Comparison of ENCODE assay signal across 8 mouse cellular contexts in the genomic region with DNA sequence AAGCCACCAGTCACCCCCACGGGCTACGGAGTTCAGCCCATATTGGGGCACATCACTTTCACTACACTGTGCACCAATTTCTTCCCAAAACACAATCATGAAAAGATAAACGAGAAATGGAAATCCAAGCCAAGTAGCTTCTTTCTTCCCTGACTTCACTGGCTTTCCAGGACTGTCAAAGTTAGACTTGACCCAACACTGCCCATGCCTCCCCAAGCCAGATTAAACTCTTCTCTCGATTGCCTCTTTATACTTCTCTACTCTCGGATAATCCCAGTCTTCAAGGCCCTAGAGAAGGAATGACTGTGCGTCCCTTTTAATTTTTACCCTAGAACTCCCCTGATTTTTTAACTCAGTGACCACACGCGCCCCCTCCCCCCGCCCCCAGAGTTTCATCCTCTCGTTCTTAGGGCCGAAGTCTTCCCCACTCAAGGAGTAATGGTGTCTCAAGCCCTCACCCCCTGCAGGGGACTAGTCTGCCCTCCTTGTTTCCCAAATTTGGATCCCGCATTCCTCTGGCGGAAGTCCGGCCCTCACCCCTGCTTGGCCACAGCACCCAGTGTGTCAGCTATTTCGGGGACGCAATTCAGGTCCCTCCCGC. TPM values are rescaled to one million over a fixed set of nuclear protein-coding genes. Genes with fewer than 3 reads are reported as not detected.
A peak's percentile ranks its signal among the peaks of the same experiment; 100 is the strongest.
DNase-seq lines count a peak whose midpoint lies in the region; ATAC-seq and TF ChIP-seq lines count a peak whose summit lies in the region.

No protein-coding gene starts in this region.

- H3K4me1 ChIP-seq in heart, embryonic 13.5 days, result peaks cover 23% of the 10 kb centered on the region
- peaks cover 0 to 9% of the 10 kb centered on the region in 2 experiments; a peak in 2 of 4 replicates for H3K4me1 ChIP-seq in MEL (ENCODE audit: control insufficient read depth in 1 of 2, insufficient read depth in 2 of 2, low read length in 2 of 2)
- H3K4me1 ChIP-seq in heart, postnatal 0 days (ENCODE audit: control insufficient read depth, insufficient read depth), result peaks cover 10% of the 10 kb centered on the region
- peaks cover 13% of the 10 kb centered on the region for H3K4me1 ChIP-seq in midbrain, embryonic 11.5 days (ENCODE audit: control insufficient read depth, insufficient read depth, low read length)

- no peak for ATAC-seq in heart, embryonic 13.5 days (ENCODE audit: extremely low read depth, insufficient number of reproducible peaks, low FRiP score, low TSS enrichment)
- ATAC-seq in heart, postnatal 0 days (ENCODE audit: insufficient read depth, low read depth), result no peak
- ATAC-seq in midbrain, embryonic 11.5 days (ENCODE audit: low FRiP score), result no peak
- ATAC-seq in megakaryocyte progenitor cell, adult 5-6 weeks (replicated peaks; ENCODE audit: poor library complexity), result no peak; the same call in 1 of the 2 replicates

- no peaks in the 10 kb centered on the region for H3K9me3 ChIP-seq in heart, embryonic 13.5 days
- H3K9me3 ChIP-seq in MEL (replicated peaks; ENCODE audit: insufficient read depth, low read length), result no peaks in the 10 kb centered on the region
- H3K9me3 ChIP-seq in heart, postnatal 0 days (replicated peaks; ENCODE audit: control insufficient read depth, low read length), result no peaks in the 10 kb centered on the region
- H3K9me3 ChIP-seq in midbrain, embryonic 11.5 days (ENCODE audit: control insufficient read depth, low read length), result peaks cover 6% of the 10 kb centered on the region; the same call in 1 of the 2 replicates

- peak overlapping the region; percentile 87 for H3K9ac ChIP-seq in heart, embryonic 13.5 days
- peak overlapping the region; percentile 87 for H3K9ac ChIP-seq in MEL (ENCODE audit: control insufficient read depth, low read depth, low read length, poor library complexity, severe bottlenecking)
- peak overlapping the region; percentile 70 for H3K9ac ChIP-seq in heart, postnatal 0 days (replicated peaks; ENCODE audit: low read depth, low read length)
- H3K9ac ChIP-seq in midbrain, embryonic 11.5 days (ENCODE audit: low read length), result peak overlapping the region; percentile 85

- peak overlapping the region; percentile 80 for H3K27ac ChIP-seq in heart, embryonic 13.5 days (replicated peaks)
- H3K27ac ChIP-seq in MEL (ENCODE audit: control insufficient read depth, low read depth, low read length), result peak overlapping the region; percentile 55
- peak overlapping the region; percentile 80 for H3K27ac ChIP-seq in heart, postnatal 0 days (ENCODE audit: low read depth)
- H3K27ac ChIP-seq in midbrain, embryonic 11.5 days (ENCODE audit: low read depth, low read length), result no peak overlapping the region

- H3K4me2 ChIP-seq in heart, embryonic 13.5 days, result peak overlapping the region; percentile 80
- H3K4me2 ChIP-seq in heart, postnatal 0 days (ENCODE audit: low read depth, low read length), result peak overlapping the region; percentile 78
- peak overlapping the region; percentile 75 for H3K4me2 ChIP-seq in midbrain, embryonic 11.5 days

- peaks cover 39% of the 10 kb centered on the region for H3K36me3 ChIP-seq in heart, embryonic 13.5 days
- H3K36me3 ChIP-seq in MEL (ENCODE audit: control insufficient read depth in 1 of 2, insufficient read depth in 2 of 2, low read length in 2 of 2), result peaks cover 4 to 6% of the 10 kb centered on the region in 2 experiments
- H3K36me3 ChIP-seq in heart, postnatal 0 days (replicated peaks; ENCODE audit: control insufficient read depth, insufficient read depth, low read length), result peaks cover 36% of the 10 kb centered on the region
- H3K36me3 ChIP-seq in midbrain, embryonic 11.5 days (ENCODE audit: control insufficient read depth, insufficient read depth, low read length), result peaks cover 29% of the 10 kb centered on the region

- 0 out of 4 replicates have a peak, but pooled peaks of 1 of the 2 experiments have one; percentile 10 for TF ChIP-seq EP300 in MEL (IDR thresholded peaks at IDR 0.05; ENCODE audit: low read depth in 1 of 2, low read length in 2 of 2)
- TF ChIP-seq EP300 in heart, postnatal 0 days (IDR thresholded peaks at IDR 0.05; ENCODE audit: low read depth), result 0 out of 2 replicates have a peak, but pooled peaks have one; percentile 15

- WGBS in heart, embryonic 13.5 days, result 4% methylated on average over 17 of the region's 17 CpGs
- 3% methylated on average over 17 of the region's 17 CpGs for WGBS in heart, postnatal 0 days
- 6% methylated on average over 17 of the region's 17 CpGs for WGBS in midbrain, embryonic 11.5 days

- TF ChIP-seq CTCF in MEL (IDR thresholded peaks at IDR 0.05 in 2 of 3, conservative IDR thresholded peaks at IDR 0.05 in 1 of 3; ENCODE audit: control insufficient read depth in 1 of 3, insufficient read depth in 1 of 3, low read depth in 2 of 3, low read length in 3 of 3, poor library complexity in 1 of 3, severe bottlenecking in 1 of 3), result no peak
- no peak for TF ChIP-seq CTCF in heart, postnatal 0 days (IDR thresholded peaks at IDR 0.05; ENCODE audit: low read depth)

- H3K27me3 ChIP-seq in heart, embryonic 13.5 days (replicated peaks), result no peaks in the 10 kb centered on the region
- no peaks in the 10 kb centered on the region for H3K27me3 ChIP-seq in MEL (ENCODE audit: control insufficient read depth in 1 of 2, insufficient read depth in 2 of 2, low read length in 2 of 2)
- no peaks in the 10 kb centered on the region for H3K27me3 ChIP-seq in heart, postnatal 0 days (ENCODE audit: control insufficient read depth, insufficient read depth, low read length)
- H3K27me3 ChIP-seq in midbrain, embryonic 11.5 days (ENCODE audit: control insufficient read depth, insufficient read depth, low read length), result no peaks in the 10 kb centered on the region

- TF ChIP-seq POLR2A in MEL (IDR thresholded peaks at IDR 0.05; ENCODE audit: control insufficient read depth in 1 of 2, insufficient read depth in 1 of 2, low read depth in 1 of 2, low read length in 2 of 2, poor library complexity in 1 of 2), result peak in 1 of 2 experiments; percentile 86; a peak in 2 of 4 replicates

- no peak for DNase-seq in heart, postnatal 14 days
- no peak for DNase-seq in MEL (ENCODE audit: low read depth, low spot score)
- peak; percentile 16 for DNase-seq in heart, postnatal 0 days (ENCODE audit: low spot score)
- DNase-seq in midbrain, embryonic 11.5 days (ENCODE audit: low spot score, missing footprints), result no peak
- DNase-seq in embryo, embryonic 10 days (ENCODE audit: low spot score), result no peak
- DNase-seq in right cerebral cortex, postnatal 4 days, result no peak

- peak overlapping the region; percentile 76 for H3K4me3 ChIP-seq in heart, embryonic 13.5 days
- peak overlapping the region; percentile 85 to 92 for H3K4me3 ChIP-seq in MEL (ENCODE audit: control insufficient read depth in 1 of 2, insufficient read depth in 1 of 2, low read depth in 2 of 2, low read length in 2 of 2)
- H3K4me3 ChIP-seq in heart, postnatal 0 days (ENCODE audit: low read depth, low read length), result peak overlapping the region; percentile 68
- H3K4me3 ChIP-seq in midbrain, embryonic 11.5 days (ENCODE audit: low read depth, low read length), result peak overlapping the region; percentile 71

- intact Hi-C loops in heart, postnatal 14 days (cut with DNase I), result loop anchor here (10.0 kb wide), 1 partner anchor 262 kb away; the partner anchor contains the start of genes Abhd4 and Dad1

- no peak for TF ChIP-seq RAD21 in MEL (IDR thresholded peaks at IDR 0.05; ENCODE audit: low read depth, low read length)

- peaks cover 14% of the 10 kb centered on the region for H3K79me2 ChIP-seq in MEL (ENCODE audit: control insufficient read depth, insufficient read depth, low read length, poor library complexity)

RNA-seq across cellular contexts. Expression of gene Prmt5, which starts 0.5 kb away (rescaled TPM):
- polyA plus RNA-seq in heart, embryonic 13.5 days (2015; fragmentation: Nextera tagmentation; extraction: Ambion mirVana), result 58.5 and 64.5 TPM in 2 replicates
- total RNA-seq in heart, postnatal 14 days (2021), result 10 to 100 TPM; 26.9 to 29.2 TPM
- 170 and 192 TPM in 2 replicates for total RNA-seq in MEL (2012; rRNA removed)
- polyA plus RNA-seq in MEL (2012; ENCODE audit: insufficient read depth in 1 of 2, insufficient read length in 2 of 2, low read depth in 1 of 2, low replicate concordance in 2 of 2, missing spikeins in 1 of 2), result 100 to 1,000 TPM in 1 of 2 experiments, not detected in 1; 167 TPM
- 35.0 and 42.0 TPM in 2 replicates for total RNA-seq in heart, postnatal 0 days (2014; rRNA removed; ENCODE audit: low replicate concordance)
- 30.6 and 31.6 TPM in 2 replicates for polyA plus RNA-seq in heart, postnatal 0 days (2015; fragmentation: Nextera tagmentation; extraction: Ambion mirVana)
- polyA plus RNA-seq in midbrain, embryonic 11.5 days (2014; fragmentation: Nextera tagmentation; extraction: Ambion mirVana), result 137 and 139 TPM in 2 replicates
- 57.3 and 76.3 TPM in 2 replicates for total RNA-seq in megakaryocyte progenitor cell, adult 5-6 weeks (2015)
- total RNA-seq in megakaryocyte progenitor cell, adult 5-6 weeks (2017), result 62.1 and 66.6 TPM in 2 replicates

RNA-seq across cellular contexts. Expression of gene Haus4, which starts 37.6 kb away (rescaled TPM):
- polyA plus RNA-seq in heart, embryonic 13.5 days (2015; fragmentation: Nextera tagmentation; extraction: Ambion mirVana), result 42.0 and 43.5 TPM in 2 replicates
- total RNA-seq in heart, postnatal 14 days (2021), result 1 to 10 TPM; 5.2 to 6.1 TPM
- 39.2 and 47.5 TPM in 2 replicates for total RNA-seq in MEL (2012; rRNA removed)
- polyA plus RNA-seq in MEL (2012; ENCODE audit: insufficient read depth in 1 of 2, insufficient read length in 2 of 2, low read depth in 1 of 2, low replicate concordance in 2 of 2, missing spikeins in 1 of 2), result 10 to 100 TPM in 1 of 2 experiments, not detected in 1; 73.4 TPM
- total RNA-seq in heart, postnatal 0 days (2014; rRNA removed; ENCODE audit: low replicate concordance), result 84.6 and 109 TPM in 2 replicates
- 26.3 and 27.0 TPM in 2 replicates for polyA plus RNA-seq in heart, postnatal 0 days (2015; fragmentation: Nextera tagmentation; extraction: Ambion mirVana)
- polyA plus RNA-seq in midbrain, embryonic 11.5 days (2014; fragmentation: Nextera tagmentation; extraction: Ambion mirVana), result 35.3 and 41.9 TPM in 2 replicates
- 62.1 and 62.7 TPM in 2 replicates for total RNA-seq in megakaryocyte progenitor cell, adult 5-6 weeks (2015)
- total RNA-seq in megakaryocyte progenitor cell, adult 5-6 weeks (2017), result 90.7 and 94.0 TPM in 2 replicates

RNA-seq across cellular contexts. Expression of gene Rem2, which starts 40.9 kb away (rescaled TPM):
- 1.6 and 2.0 TPM in 2 replicates for polyA plus RNA-seq in heart, embryonic 13.5 days (2015; fragmentation: Nextera tagmentation; extraction: Ambion mirVana)
- total RNA-seq in heart, postnatal 14 days (2021), result not detected
- 28.6 and 38.8 TPM in 2 replicates for total RNA-seq in MEL (2012; rRNA removed)
- polyA plus RNA-seq in MEL (2012; ENCODE audit: insufficient read depth in 1 of 2, insufficient read length in 2 of 2, low read depth in 1 of 2, low replicate concordance in 2 of 2, missing spikeins in 1 of 2), result 1 to 10 TPM in 1 of 2 experiments, not detected in 1; 4.8 TPM
- 0.77 TPM in 1 of 2 replicates, not detected in the other for total RNA-seq in heart, postnatal 0 days (2014; rRNA removed; ENCODE audit: low replicate concordance)
- 0.15 and 0.27 TPM in 2 replicates for polyA plus RNA-seq in heart, postnatal 0 days (2015; fragmentation: Nextera tagmentation; extraction: Ambion mirVana)
- polyA plus RNA-seq in midbrain, embryonic 11.5 days (2014; fragmentation: Nextera tagmentation; extraction: Ambion mirVana), result 33.6 and 34.4 TPM in 2 replicates
- total RNA-seq in megakaryocyte progenitor cell, adult 5-6 weeks (2015), result 0.29 and 0.62 TPM in 2 replicates
- total RNA-seq in megakaryocyte progenitor cell, adult 5-6 weeks (2017), result 2.2 TPM in 1 of 2 replicates, not detected in the other

RNA-seq across cellular contexts. Expression of gene Lrp10, which starts 52.9 kb away (rescaled TPM):
- 42.1 and 42.2 TPM in 2 replicates for polyA plus RNA-seq in heart, embryonic 13.5 days (2015; fragmentation: Nextera tagmentation; extraction: Ambion mirVana)
- 10 to 100 TPM; 63.2 to 65.6 TPM for total RNA-seq in heart, postnatal 14 days (2021)
- 53.6 and 55.4 TPM in 2 replicates for total RNA-seq in MEL (2012; rRNA removed)
- 100 to 1,000 TPM in 1 of 2 experiments, not detected in 1; 110 TPM for polyA plus RNA-seq in MEL (2012; ENCODE audit: insufficient read depth in 1 of 2, insufficient read length in 2 of 2, low read depth in 1 of 2, low replicate concordance in 2 of 2, missing spikeins in 1 of 2)
- 81.5 and 110 TPM in 2 replicates for total RNA-seq in heart, postnatal 0 days (2014; rRNA removed; ENCODE audit: low replicate concordance)
- 47.8 and 54.4 TPM in 2 replicates for polyA plus RNA-seq in heart, postnatal 0 days (2015; fragmentation: Nextera tagmentation; extraction: Ambion mirVana)
- polyA plus RNA-seq in midbrain, embryonic 11.5 days (2014; fragmentation: Nextera tagmentation; extraction: Ambion mirVana), result 15.8 and 19.5 TPM in 2 replicates
- 23.5 and 25.0 TPM in 2 replicates for total RNA-seq in megakaryocyte progenitor cell, adult 5-6 weeks (2015)
- 27.4 and 37.2 TPM in 2 replicates for total RNA-seq in megakaryocyte progenitor cell, adult 5-6 weeks (2017)
